Mouse (Mus musculus) testis, postnatal 14 days (tissue): ENCODE data around the gene Ak2.

Source experiments
- DNase-seq: peaks from one replicate; pipeline ENCODE4 v3.0.0; 2021; ENCODE audit warnings: low spot score

Gene Ak2

GRCm38 (mm10) chr4:128991500-128992008 is at the start of gene Ak2:
Gene Ak2, plus strand, starts transcription at chr4:128991958.
- no peak for DNase-seq

GRCm38 (mm10) chr4:128942346-128942745 is 49.4 kb upstream of the Ak2 start:
- DNase-seq = no peak

GRCm38 (mm10) chr4:128946736-128947135 is 45.0 kb upstream of the Ak2 start:
- no peak for DNase-seq

- no peak for DNase-seq
Measured at GRCm38 (mm10) chr4:128947326-128947933, 44.3 kb upstream of the Ak2 start.

- peak; percentile 43 for DNase-seq
Measured at GRCm38 (mm10) chr4:128948137-128948674, 43.6 kb upstream of the Ak2 start.

- no peak for DNase-seq
Measured at GRCm38 (mm10) chr4:128949470-128950005, 42.2 kb upstream of the Ak2 start.

- DNase-seq = no peak
Measured at GRCm38 (mm10) chr4:128950461-128950860, 41.3 kb upstream of the Ak2 start.

GRCm38 (mm10) chr4:128953851-128954250 is 37.9 kb upstream of the Ak2 start:
- no peak for DNase-seq

- DNase-seq = no peak
Measured at GRCm38 (mm10) chr4:128957155-128957911, 34.4 kb upstream of the Ak2 start.

GRCm38 (mm10) chr4:128958156-128958555 is 33.6 kb upstream of the Ak2 start:
- DNase-seq = no peak

- DNase-seq = no peak
Measured at GRCm38 (mm10) chr4:128958849-128959248, 32.9 kb upstream of the Ak2 start.

- no peak for DNase-seq
Measured at GRCm38 (mm10) chr4:128959676-128960075, 32.1 kb upstream of the Ak2 start.

- no peak for DNase-seq
Measured at GRCm38 (mm10) chr4:128961301-128962028, 30.3 kb upstream of the Ak2 start.

GRCm38 (mm10) chr4:128962029-128962925 is 29.5 kb upstream of the Ak2 start, which contains the start of gene Azin2:
Gene Azin2, minus strand, starts transcription at chr4:128962442.
- peak; percentile 91 for DNase-seq

- no peak for DNase-seq
Measured at GRCm38 (mm10) chr4:128962926-128963290, 28.9 kb upstream of the Ak2 start.

- no peak for DNase-seq
Measured at GRCm38 (mm10) chr4:128966751-128967150, 25.0 kb upstream of the Ak2 start.

GRCm38 (mm10) chr4:128969081-128969480 is 22.7 kb upstream of the Ak2 start:
- DNase-seq = no peak

- DNase-seq = no peak
Measured at GRCm38 (mm10) chr4:128969607-128970416, 21.9 kb upstream of the Ak2 start.

GRCm38 (mm10) chr4:128970417-128970807 is 21.3 kb upstream of the Ak2 start:
- DNase-seq = no peak

- DNase-seq = peak; percentile 35
Measured at GRCm38 (mm10) chr4:128971065-128971694, 20.6 kb upstream of the Ak2 start.
